Mouse (Mus musculus) limb, embryonic 13.5 days (tissue): ENCODE data around the gene Gm20422. TPM values are rescaled to one million over a fixed set of nuclear protein-coding genes. Genes with fewer than 3 reads are reported as not detected.

Experiments used
- ATAC-seq: fragments of 200-750 bp; cut with Nextera tagmentation; 2 replicates; pipeline ENCODE4 v1.8.0; 2017; ENCODE audit warnings: low read depth, moderate number of reproducible peaks, moderate TSS enrichment; ENCODE audit not compliant: low FRiP score
- H3K27ac ChIP-seq: fragments of 300-500 bp; sonication (generic); 2 replicates; pipeline ENCODE4 v1.5.1; 2015; ENCODE audit warnings: inconsistent platforms, mild to moderate bottlenecking, moderate library complexity
- H3K27me3 ChIP-seq: fragments of 300-500 bp; sonication (generic); 2 replicates; pipeline ENCODE4 v1.6.1; 2015; ENCODE audit warnings: mild to moderate bottlenecking, inconsistent platforms
- H3K36me3 ChIP-seq: fragments of 300-500 bp; sonication (generic); 2 replicates; pipeline ENCODE4 v1.6.1; 2015; ENCODE audit warnings: inconsistent platforms, mild to moderate bottlenecking, moderate library complexity
- H3K4me1 ChIP-seq: fragments of 300-500 bp; sonication (generic); 2 replicates; pipeline ENCODE4 v1.6.1; 2015; ENCODE audit warnings: inconsistent platforms
- H3K4me2 ChIP-seq: fragments of 300-500 bp; sonication (generic); replicated peaks from 2 replicates; pipeline ENCODE4 v1.6.1; 2015; ENCODE audit warnings: inconsistent platforms, mild to moderate bottlenecking, moderate library complexity
- H3K4me3 ChIP-seq: fragments of 300-500 bp; sonication (generic); 2 replicates; pipeline ENCODE4 v1.5.1; 2015; ENCODE audit warnings: moderate library complexity, mild to moderate bottlenecking, inconsistent platforms
- H3K9ac ChIP-seq: fragments of 300-500 bp; sonication (generic); 2 replicates; pipeline ENCODE4 v1.6.1; 2015; ENCODE audit warnings: mild to moderate bottlenecking, inconsistent platforms
- H3K9me3 ChIP-seq: fragments of 300-500 bp; sonication (generic); 2 replicates; pipeline ENCODE4 v1.6.1; 2016; ENCODE audit warnings: inconsistent platforms
- WGBS: fragments of 180-500 bp; shearing (Covaris S2); methylation state at CpG from one replicate; pipeline ENCODE4 v1.1.7; 2015; 5-methylcytosine and 5-hydroxymethylcytosine counted together
- polyA plus RNA-seq: library from polyadenylated mRNA; unstranded; fragments of >200 nt; fragmentation: Nextera tagmentation; extraction: Ambion mirVana; gene quantifications from 2 replicates; pipeline ENCODE4 v1.2.1, GENCODE M21; 2015

Gm20422 gene
- polyA plus RNA-seq, 1 experiment from 2014 or later: 0.19 TPM

DNA sequence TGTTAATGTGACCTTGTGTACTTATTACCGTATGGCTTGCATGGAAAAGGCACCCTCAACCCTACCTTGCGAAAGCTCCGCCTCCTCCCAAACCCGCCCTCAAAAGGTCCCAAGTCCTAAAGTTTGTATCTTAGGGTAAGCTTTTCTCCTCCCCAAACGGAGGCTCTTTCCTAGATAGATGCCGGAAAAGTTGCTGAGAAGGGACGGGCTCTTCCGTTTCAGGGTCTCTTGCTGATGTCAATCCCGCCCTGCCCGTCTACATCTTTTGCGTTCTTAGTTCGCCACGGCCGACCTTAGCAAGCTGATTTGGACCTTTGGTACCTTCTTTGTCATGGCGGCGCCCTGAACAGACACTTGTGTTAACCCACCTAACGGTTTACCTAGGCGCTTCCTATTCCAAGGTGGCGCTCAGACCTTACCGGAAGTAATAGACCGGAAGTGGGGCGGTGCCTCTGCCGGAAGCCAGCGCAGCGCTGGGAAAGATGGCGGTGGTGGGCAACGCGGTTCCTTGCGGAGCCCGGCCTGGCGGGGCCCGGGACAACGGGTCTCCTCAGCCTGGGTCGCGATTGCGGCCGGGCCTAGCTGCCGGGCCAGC lies 16.2 kb upstream of the Gm20422 start, which contains the start of the genes Atp13a1 and Zfp866:
Gene Atp13a1 (plus strand): TSS at position 391 of the 595 bp plus-strand sequence.
Gene Zfp866 (minus strand): TSS at position 406 of the 595 bp plus-strand sequence.
- peak; percentile 95 for ATAC-seq
- WGBS: under 1% methylated on average over 37 of the region's 38 CpGs
- no peaks in the 10 kb centered on the region for H3K9me3 ChIP-seq
- H3K36me3 ChIP-seq: peaks cover 31% of the 10 kb centered on the region
- H3K4me2 ChIP-seq: peak within 1 kb of the TSS; percentile 82
- peak within 1 kb of the TSS; percentile 92 for H3K27ac ChIP-seq
- H3K4me3 ChIP-seq: peak within 1 kb of the TSS; percentile 100
- peaks cover 25% of the 10 kb centered on the region for H3K4me1 ChIP-seq
- peak within 1 kb of the TSS; percentile 98 for H3K9ac ChIP-seq
- no peaks in the 10 kb centered on the region for H3K27me3 ChIP-seq

DNA sequence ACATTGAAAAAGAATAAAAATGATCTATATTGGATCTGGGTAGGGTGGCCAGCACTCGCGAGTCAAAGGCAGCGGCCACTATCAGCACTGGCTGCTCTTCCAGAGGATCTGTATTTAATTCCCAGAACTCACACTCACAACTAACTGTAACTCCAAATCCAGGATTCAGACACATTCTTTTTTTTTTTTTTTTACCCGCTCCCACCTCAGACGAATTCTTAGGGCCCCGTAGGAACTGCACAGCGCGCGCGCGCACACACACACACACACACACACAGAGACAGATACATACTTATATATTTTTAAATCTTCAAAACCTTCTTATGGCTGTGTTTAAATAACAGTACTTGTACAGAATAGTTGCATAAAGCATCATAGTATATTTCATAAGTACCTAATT lies 15.7 kb upstream of the Gm20422 start:
- peak overlapping the region; percentile 100 for H3K4me3 ChIP-seq
- H3K9me3 ChIP-seq: no peaks in the 10 kb centered on the region
- 31% methylated on average over 11 of the region's 11 CpGs for WGBS
- H3K9ac ChIP-seq: peak overlapping the region; percentile 98
- no peaks in the 10 kb centered on the region for H3K27me3 ChIP-seq
- H3K27ac ChIP-seq: peak overlapping the region; percentile 92; the same call in 1 of the 2 replicates
- peaks cover 25% of the 10 kb centered on the region for H3K4me1 ChIP-seq
- peaks cover 26% of the 10 kb centered on the region for H3K36me3 ChIP-seq
- H3K4me2 ChIP-seq: peak overlapping the region; percentile 82
- peak; percentile 29; the same call in 1 of the 2 replicates for ATAC-seq

DNA sequence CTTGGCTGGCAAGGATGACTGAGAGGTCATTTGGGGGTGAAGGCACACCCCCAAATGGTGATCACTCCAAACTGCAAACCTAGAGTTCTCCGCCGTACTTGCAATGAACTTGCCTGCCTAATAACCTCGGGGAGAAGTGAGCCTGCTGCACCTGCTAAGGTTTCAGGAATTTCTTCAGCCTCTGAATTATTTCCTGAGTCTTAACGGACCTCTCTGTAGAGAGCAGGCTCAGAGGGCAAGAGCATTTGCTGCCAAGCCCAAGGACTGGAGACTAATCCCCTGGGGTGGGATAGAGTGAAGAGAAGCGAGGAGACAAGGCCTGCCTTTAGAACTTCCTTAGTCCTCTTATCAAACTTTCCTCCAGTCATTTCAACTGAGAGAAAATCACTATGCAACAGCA lies 15.0 kb upstream of the Gm20422 start:
- no peaks in the 10 kb centered on the region for H3K9me3 ChIP-seq
- WGBS: 71% methylated on average over 5 of the region's 5 CpGs
- peaks cover 20% of the 10 kb centered on the region for H3K36me3 ChIP-seq
- no peak overlapping the region for H3K27ac ChIP-seq
- H3K27me3 ChIP-seq: no peaks in the 10 kb centered on the region
- peaks cover 25% of the 10 kb centered on the region for H3K4me1 ChIP-seq
- peak overlapping the region; percentile 100 for H3K4me3 ChIP-seq
- no peak for ATAC-seq
- H3K9ac ChIP-seq: no peak overlapping the region
- H3K4me2 ChIP-seq: peak overlapping the region; percentile 82

DNA sequence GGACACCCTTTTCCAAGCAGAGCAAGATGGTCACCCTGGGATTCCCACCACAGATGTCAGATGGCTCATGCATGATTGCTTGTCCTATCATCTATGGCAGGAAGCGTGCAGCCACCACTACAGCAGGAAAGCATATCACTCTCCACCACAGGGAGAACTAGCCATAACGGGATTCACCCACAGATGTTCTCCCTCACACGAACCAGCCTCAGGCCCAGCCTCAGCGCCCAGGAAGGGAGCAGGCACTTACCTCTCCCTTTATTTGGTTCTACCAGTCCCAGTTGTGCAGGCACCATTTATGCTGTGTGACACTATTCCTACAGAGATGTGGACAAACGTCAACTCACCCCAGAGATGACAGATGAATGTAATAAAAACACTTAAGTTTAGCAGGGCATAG lies 14.4 kb upstream of the Gm20422 start:
- H3K9me3 ChIP-seq: no peaks in the 10 kb centered on the region
- ATAC-seq: no peak
- peaks cover 13% of the 10 kb centered on the region for H3K36me3 ChIP-seq
- no peak overlapping the region for H3K4me3 ChIP-seq
- H3K4me2 ChIP-seq: no peak overlapping the region
- H3K9ac ChIP-seq: no peak overlapping the region
- H3K4me1 ChIP-seq: peaks cover 25% of the 10 kb centered on the region
- H3K27ac ChIP-seq: no peak overlapping the region
- 92% methylated on average over 5 of the region's 5 CpGs for WGBS
- H3K27me3 ChIP-seq: no peaks in the 10 kb centered on the region

DNA sequence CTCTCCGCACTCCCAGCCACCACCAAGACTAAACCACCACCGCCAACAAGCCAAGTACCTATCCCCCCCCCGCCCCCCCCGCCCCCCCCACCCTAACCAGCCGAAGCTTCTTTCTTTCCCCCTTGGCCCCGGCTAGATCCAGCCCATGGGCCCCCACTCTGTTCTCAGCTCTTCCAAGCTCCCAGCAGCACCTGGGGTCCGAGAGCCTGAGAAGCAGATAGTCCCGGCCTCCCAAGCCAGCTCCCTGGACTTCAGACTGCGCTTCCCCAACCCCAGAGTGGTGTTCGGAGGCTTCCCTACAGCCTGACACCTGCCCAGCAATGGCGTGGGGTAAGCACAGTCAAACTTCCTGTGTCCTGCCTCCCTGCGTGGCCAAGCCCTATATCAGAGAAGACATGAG lies 2.4 kb upstream of the Gm20422 start:
- Histone ChIP-seq H3K4me2 (no peak overlapping the region), H3K9me3 (no peaks in the 10 kb centered on the region), H3K9ac (no peak overlapping the region), H3K4me3 (no peak overlapping the region), H3K27me3 (no peaks in the 10 kb centered on the region), H3K27ac (no peak overlapping the region), H3K36me3 (no peaks in the 10 kb centered on the region; the same call in 1 of the 2 replicates), H3K4me1 (peaks cover 20% of the 10 kb centered on the region)
- WGBS: 69% methylated on average over 10 of the region's 12 CpGs
- no peak for ATAC-seq

DNA sequence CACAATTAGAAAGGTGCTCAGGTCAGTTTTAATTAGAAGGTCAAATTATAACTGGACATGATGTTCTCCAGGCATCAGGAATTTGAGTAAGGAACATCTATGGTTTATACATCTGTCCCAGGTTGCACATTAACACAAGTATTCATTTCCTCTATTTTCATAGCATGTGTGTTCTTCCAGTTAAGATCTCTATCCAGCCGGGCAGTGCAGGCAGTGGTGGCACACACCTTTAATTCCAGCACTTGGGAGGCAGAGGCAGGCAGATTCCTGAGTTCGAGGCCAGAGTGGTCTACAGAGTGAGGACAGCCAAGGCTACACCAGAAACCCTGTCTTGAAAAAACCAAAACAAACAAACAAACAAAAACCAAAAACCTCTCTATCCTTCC lies 456 bp upstream of the Gm20422 start:
- 48% methylated on average over 2 of the region's 2 CpGs for whole genome bisulfite sequencing
- ATAC-seq: peak; percentile 11; the same call in 1 of the 2 replicates
- no peak overlapping the region for H3K9ac ChIP-seq
- H3K27ac ChIP-seq: no peak overlapping the region; the same call in 1 of the 2 replicates
- no peaks in the 10 kb centered on the region for H3K27me3 ChIP-seq
- peaks cover 4% of the 10 kb centered on the region; the same call in 1 of the 2 replicates for H3K36me3 ChIP-seq
- peak overlapping the region; percentile 75 for H3K4me2 ChIP-seq
- peak overlapping the region; percentile 75 for H3K4me3 ChIP-seq
- peaks cover 27% of the 10 kb centered on the region for H3K4me1 ChIP-seq
- H3K9me3 ChIP-seq: no peaks in the 10 kb centered on the region

DNA sequence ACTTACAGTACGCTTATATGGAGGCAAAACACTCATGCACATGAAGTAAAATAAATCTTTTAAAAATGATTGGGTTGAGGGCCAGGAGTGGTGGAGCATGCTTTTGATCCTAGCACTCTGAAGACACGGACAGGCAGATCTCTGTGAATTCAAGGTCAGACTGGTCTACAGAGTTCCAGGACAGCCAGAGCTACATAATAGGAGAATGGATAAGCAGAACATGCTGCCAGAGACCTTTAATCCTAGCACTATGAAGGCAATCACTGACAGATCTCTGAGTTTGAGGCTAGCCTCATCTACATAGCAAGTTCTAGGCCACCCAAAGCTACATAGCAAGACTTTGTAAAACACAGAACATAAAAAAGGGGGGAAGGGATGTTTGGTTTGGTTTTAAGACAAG lies 2.6 kb downstream of the Gm20422 start:
- Histone ChIP-seq H3K27ac (no peak overlapping the region), H3K36me3 (peaks cover 27% of the 10 kb centered on the region), H3K4me1 (peaks cover 32% of the 10 kb centered on the region), H3K9me3 (no peaks in the 10 kb centered on the region), H3K4me2 (peak overlapping the region; percentile 28; the same call in 1 of the 2 replicates), H3K9ac (peak overlapping the region; percentile 1; the same call in 1 of the 2 replicates), H3K27me3 (no peaks in the 10 kb centered on the region), H3K4me3 (no peak overlapping the region)
- ATAC-seq: no peak
- 80% methylated on average over 2 of the region's 2 CpGs for WGBS

DNA sequence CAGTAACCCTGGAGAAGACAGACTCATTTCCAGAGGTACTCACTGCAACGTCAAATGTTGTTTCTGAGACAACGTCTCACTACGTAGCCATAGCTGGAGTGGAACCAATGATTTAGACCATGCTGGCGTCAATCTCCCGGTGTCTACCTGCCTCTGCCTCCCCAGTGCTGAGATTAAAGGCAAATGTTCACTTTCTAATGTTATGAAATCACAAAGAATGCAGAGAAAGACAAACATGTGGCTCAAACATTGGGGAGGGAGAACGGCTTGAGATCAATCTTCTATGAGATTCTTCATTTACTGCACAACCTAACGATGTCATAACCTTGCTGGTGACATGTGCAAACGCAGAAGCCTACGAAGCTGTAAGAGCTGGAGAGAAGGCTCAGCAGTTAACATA lies 3.5 kb downstream of the Gm20422 start:
- H3K9me3 ChIP-seq: peaks cover 5% of the 10 kb centered on the region
- no peak overlapping the region for H3K4me2 ChIP-seq
- no peak overlapping the region; the same call in 1 of the 2 replicates for H3K27ac ChIP-seq
- no peak for ATAC-seq
- peaks cover 32% of the 10 kb centered on the region for H3K4me1 ChIP-seq
- no peaks in the 10 kb centered on the region for H3K27me3 ChIP-seq
- H3K4me3 ChIP-seq: no peak overlapping the region
- H3K36me3 ChIP-seq: peaks cover 36% of the 10 kb centered on the region
- no peak overlapping the region for H3K9ac ChIP-seq
- WGBS: 76% methylated on average over 9 of the region's 9 CpGs

DNA sequence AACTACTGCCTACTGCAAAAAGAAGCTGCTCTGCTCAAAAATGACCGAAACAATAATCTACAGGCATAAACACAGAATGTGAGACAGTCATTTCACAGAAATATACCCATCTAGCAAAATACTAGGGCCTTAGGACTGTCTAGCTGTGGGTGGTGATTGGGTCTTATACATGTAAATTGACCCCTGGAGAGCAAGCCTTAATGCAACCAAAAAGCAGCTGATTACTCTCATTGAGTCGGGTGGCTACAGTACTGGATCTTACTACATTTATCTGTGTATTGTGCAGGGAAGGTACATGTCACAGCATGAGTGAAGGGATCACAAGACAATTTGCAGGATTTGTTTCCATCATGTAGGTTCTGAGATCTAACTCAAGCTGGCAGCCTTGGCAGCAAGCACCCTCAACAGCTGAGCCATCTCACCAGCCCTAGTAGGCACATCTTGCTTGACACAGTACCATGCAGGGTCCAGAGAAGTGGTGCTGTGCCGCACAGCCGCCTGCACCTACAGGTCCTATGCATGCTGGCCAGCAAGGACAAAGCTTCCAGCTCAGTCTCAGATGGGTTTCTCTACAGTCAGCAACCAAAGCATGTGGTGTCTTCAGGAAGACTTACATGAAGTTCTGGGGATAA lies 12.8 kb downstream of the Gm20422 start:
- H3K4me3 ChIP-seq: no peak overlapping the region
- H3K4me2 ChIP-seq: no peak overlapping the region
- whole genome bisulfite sequencing: 96% methylated on average over 4 of the region's 4 CpGs
- H3K9ac ChIP-seq: no peak overlapping the region
- no peak overlapping the region for H3K27ac ChIP-seq
- peaks cover 80% of the 10 kb centered on the region for H3K36me3 ChIP-seq
- H3K27me3 ChIP-seq: no peaks in the 10 kb centered on the region
- H3K4me1 ChIP-seq: no peaks in the 10 kb centered on the region
- no peak for ATAC-seq
- H3K9me3 ChIP-seq: peaks cover 9% of the 10 kb centered on the region

DNA sequence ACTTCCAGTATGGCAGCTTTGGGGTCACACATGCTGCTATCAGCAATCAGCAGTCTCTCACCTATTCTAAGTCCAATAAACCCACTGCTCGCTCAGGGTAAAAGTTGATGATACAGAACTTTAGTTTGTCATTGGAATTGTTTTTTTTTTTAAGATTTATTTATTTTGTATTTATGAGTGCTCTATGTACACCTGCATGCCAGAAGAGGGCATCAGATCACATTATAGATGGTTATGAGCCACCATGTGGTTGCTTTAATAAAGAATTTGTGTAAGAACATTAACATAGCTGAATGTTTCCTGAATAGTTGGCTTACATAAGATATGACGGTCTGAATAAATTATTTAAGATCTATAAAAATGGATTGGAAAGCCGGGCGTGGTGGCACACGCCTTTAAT lies 16.4 kb downstream of the Gm20422 start:
- H3K9ac ChIP-seq: no peak overlapping the region
- no peak overlapping the region for H3K4me3 ChIP-seq
- ATAC-seq: no peak
- H3K9me3 ChIP-seq: no peaks in the 10 kb centered on the region
- no peak overlapping the region for H3K4me2 ChIP-seq
- WGBS: 95% methylated on average over 5 of the region's 5 CpGs
- no peaks in the 10 kb centered on the region for H3K27me3 ChIP-seq
- H3K36me3 ChIP-seq: peaks cover 57% of the 10 kb centered on the region
- H3K4me1 ChIP-seq: no peaks in the 10 kb centered on the region
- H3K27ac ChIP-seq: no peak overlapping the region

DNA sequence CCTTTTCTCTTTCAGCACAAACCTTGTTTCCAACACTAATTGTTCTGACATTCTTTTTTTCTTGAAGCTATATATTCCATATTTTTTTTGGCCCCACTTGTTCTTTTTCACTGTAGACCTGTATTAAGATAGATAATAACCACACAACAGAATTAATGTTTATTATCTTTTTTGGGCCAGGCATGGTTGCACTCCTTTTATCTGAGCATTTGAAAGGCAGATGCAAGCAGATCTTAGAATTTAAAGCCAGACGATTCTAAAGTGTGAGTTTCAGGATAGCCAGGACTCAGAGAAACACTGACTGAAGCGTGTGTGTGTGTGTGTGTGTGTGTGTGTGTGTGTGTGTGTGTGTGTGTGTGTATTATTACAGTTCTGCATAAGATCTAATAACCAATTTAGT lies 22.2 kb downstream of the Gm20422 start:
- Histone ChIP-seq H3K36me3 (peaks cover 22% of the 10 kb centered on the region), H3K9ac (no peak overlapping the region), H3K9me3 (no peaks in the 10 kb centered on the region), H3K4me1 (peaks cover 8% of the 10 kb centered on the region), H3K4me3 (no peak overlapping the region), H3K27me3 (no peaks in the 10 kb centered on the region), H3K27ac (no peak overlapping the region), H3K4me2 (no peak overlapping the region)
- no peak for ATAC-seq
- WGBS: 94% methylated on average over 2 of the region's 2 CpGs

DNA sequence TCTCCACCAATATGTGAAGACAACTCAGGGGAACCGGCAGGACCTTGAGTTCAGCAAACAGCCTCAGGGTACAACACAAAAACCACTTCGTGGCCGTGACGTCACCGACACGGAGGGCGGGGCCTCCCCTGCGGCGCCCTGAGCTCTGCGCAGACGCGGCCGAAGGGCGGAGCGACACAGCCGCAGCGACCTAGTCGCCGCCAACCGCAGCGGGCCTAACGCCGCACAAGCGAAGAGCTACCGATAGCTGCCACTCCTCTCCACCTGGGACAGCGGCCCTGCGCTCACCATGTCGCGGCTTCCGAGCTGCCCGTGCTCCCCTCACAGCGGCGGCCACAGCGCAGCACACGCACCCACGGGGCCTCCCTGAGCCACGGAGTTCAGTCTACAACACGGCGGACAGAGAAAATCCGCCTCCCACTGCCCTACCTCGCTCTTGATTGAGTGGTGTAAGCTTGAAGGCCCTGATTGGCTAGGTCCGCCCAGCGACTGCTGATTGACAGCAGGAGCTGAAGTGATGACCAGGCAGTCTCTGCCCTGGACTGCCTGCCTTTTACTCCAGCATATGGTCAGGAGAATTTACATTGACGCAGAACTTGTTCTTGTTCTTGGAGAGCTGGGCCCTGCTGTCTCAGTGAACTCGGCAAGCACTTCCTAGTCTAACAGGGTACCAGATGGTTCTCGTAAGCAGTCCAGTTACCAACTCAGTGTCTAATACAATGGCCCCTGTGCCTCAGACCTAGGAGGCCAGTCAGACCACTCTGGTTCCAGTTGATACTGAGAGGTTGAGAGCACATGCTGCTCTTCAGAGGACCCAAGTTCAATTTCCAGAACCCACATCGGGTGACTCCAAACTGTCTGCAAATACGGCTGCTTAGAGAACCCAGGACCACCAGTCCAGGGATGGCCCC lies 24.9 kb downstream of the Gm20422 start, which contains the start of gene Zfp963:
Gene Zfp963 (minus strand): TSS at position 427 of the 911 bp plus-strand sequence.
- WGBS: 4% methylated on average over 40 of the region's 48 CpGs
- peak within 1 kb of the TSS; percentile 74 for H3K4me3 ChIP-seq
- peaks cover 8% of the 10 kb centered on the region for H3K4me1 ChIP-seq
- peaks cover 15% of the 10 kb centered on the region for H3K36me3 ChIP-seq
- H3K9me3 ChIP-seq: no peaks in the 10 kb centered on the region
- no peaks in the 10 kb centered on the region for H3K27me3 ChIP-seq
- peak within 1 kb of the TSS; percentile 99 for H3K27ac ChIP-seq
- peak within 1 kb of the TSS; percentile 89 for H3K9ac ChIP-seq
- ATAC-seq: peak; percentile 99
- peak within 1 kb of the TSS; percentile 62 for H3K4me2 ChIP-seq
